Mouse (Mus musculus) right cerebral cortex, postnatal 14 days (tissue): ENCODE data around the gene Tefm.

Source experiments
- DNase-seq: peaks from one replicate; pipeline ENCODE4 v3.0.0; 2022

The Tefm gene

GRCm38 (mm10) chr11:80089817-80090214, 52.2 kb downstream of the Tefm start:
- DNase-seq = no peak

DNA sequence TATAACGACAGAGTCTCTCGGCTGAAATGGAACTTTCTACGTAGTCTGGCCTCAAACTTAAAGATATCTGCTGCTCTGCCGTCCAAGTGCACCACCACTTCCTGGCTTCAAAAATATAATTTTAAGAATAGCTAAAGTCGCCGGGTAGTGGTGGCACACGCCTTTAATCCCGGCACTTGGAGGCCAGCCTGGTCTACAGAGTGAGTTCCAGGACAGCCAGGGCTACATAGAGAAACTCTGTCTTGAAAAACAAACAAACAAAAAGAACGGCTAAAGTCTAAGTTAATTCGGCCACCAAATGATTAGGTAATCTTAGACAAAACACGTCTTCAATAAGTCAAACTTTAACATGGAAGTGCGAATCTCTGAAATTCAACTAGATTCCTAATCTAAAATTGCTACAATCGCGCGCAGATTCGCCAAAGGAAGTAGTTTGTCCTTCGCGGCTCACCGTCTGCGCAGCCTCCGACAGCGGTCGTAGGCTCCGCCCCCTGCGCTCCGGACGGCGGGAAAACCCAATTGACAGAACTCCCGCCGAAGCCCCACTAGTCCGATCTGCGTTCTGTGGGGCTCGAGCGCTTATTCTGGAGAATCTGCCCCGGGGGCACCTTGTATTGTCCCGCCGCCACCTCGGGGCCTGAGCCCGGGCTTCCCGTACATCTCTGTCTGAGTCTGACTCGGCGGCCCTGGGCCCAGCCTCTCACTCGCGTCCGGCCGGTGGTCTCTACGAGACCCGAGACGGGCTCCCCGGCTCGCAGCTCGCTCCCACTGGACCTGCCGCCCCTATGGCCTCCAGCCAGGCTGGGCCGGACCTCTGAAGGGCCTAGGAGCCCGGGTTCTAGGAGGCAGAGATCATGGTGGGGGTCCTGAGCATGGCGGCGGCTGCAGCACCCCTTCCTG, 52.8 kb downstream of the Tefm start, which contains the start of gene Atad5:
Gene Atad5, plus strand, starts transcription at position 484 of the 900 bp plus-strand sequence.
- DNase-seq = peak; percentile 94

- peak; percentile 86 for DNase-seq
Observed at GRCm38 (mm10) chr11:80086844-80087243, 55.1 kb downstream of the Tefm start.
